Mouse (Mus musculus) hindbrain, embryonic 12.5 days (tissue): ENCODE results near the gene Shc2. TPM values are rescaled to one million over a fixed set of nuclear protein-coding genes. Genes with fewer than 3 reads are reported as not detected.

Experiments used
- ATAC-seq: fragments of 200-750 bp; cut with Nextera tagmentation; 2 replicates; pipeline ENCODE4 v1.8.0; 2017; ENCODE audit warnings: moderate TSS enrichment; ENCODE audit not compliant: low FRiP score
- H3K27ac ChIP-seq: fragments of 300-500 bp; sonication (generic); 2 replicates; pipeline ENCODE4 v1.5.1; 2016; ENCODE audit warnings: mild to moderate bottlenecking
- H3K27me3 ChIP-seq: fragments of 300-500 bp; sonication (generic); 2 replicates; pipeline ENCODE4 v1.6.1; 2016; ENCODE audit warnings: mild to moderate bottlenecking
- H3K36me3 ChIP-seq: fragments of 300-500 bp; sonication (generic); 2 replicates; pipeline ENCODE4 v1.6.1; 2016; ENCODE audit warnings: mild to moderate bottlenecking
- H3K4me1 ChIP-seq: fragments of 300-500 bp; sonication (generic); 2 replicates; pipeline ENCODE4 v1.6.1; 2016
- H3K4me2 ChIP-seq: fragments of 300-500 bp; sonication (generic); replicated peaks from 2 replicates; pipeline ENCODE4 v1.6.1; 2016; ENCODE audit warnings: mild to moderate bottlenecking
- H3K4me3 ChIP-seq: fragments of 300-500 bp; sonication (generic); 2 replicates; pipeline ENCODE4 v1.5.1; 2016; ENCODE audit warnings: mild to moderate bottlenecking
- H3K9ac ChIP-seq: fragments of 300-500 bp; sonication (generic); 2 replicates; pipeline ENCODE4 v1.6.1; 2016; ENCODE audit warnings: mild to moderate bottlenecking, moderate library complexity
- H3K9me3 ChIP-seq: fragments of 300-500 bp; sonication (generic); replicated peaks from 2 replicates; pipeline ENCODE4 v1.6.1; 2016; ENCODE audit warnings: mild to moderate bottlenecking
- WGBS: fragments of 180-500 bp; shearing (Covaris S2); methylation state at CpG from one replicate; pipeline ENCODE4 v1.1.7; 2016; 5-methylcytosine and 5-hydroxymethylcytosine counted together
- polyA plus RNA-seq: library from polyadenylated mRNA; unstranded; fragments of >200 nt; fragmentation: Nextera tagmentation; extraction: Ambion mirVana; gene quantifications from 2 replicates; pipeline ENCODE4 v1.2.1, GENCODE M21; 2016

Gene Shc2
- polyA plus RNA-seq, 1 experiment from 2014 or later, result 33.0 TPM

DNA sequence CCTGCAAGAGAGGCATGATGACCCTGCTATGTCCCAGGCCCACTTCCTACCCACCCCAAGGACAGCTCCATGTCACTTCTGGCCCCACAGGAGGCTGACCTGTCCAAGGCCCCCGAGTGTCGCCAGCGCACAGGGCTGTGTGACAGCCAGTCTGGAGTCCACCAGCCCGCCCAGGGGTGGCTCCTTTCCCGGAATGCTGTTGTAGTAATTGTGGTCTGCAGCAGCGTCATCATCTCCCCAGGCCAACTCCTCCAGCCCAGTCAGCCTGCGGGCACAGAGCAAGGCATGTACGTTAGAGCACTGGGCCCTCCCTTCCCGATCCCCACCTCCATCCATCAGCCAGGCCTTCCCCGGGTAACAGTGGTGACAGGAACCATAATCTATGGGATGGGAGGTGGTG is 11.6 kb downstream of the Shc2 start:
- no peak overlapping the region for H3K27ac ChIP-seq
- H3K4me3 ChIP-seq, result no peak overlapping the region
- no peaks in the 10 kb centered on the region for H3K4me1 ChIP-seq
- 0 out of 2 replicates have a peak overlapping the region, but pooled peaks have one; percentile 18 for H3K9ac ChIP-seq
- no peak overlapping the region for H3K4me2 ChIP-seq
- H3K9me3 ChIP-seq, result peaks cover 5% of the 10 kb centered on the region; the same call in 1 of the 2 replicates
- H3K27me3 ChIP-seq, result no peaks in the 10 kb centered on the region
- H3K36me3 ChIP-seq, result peaks cover 14% of the 10 kb centered on the region
- 0 out of 2 replicates have a peak, but pooled peaks have one; percentile 18 for ATAC-seq
- WGBS, result 87% methylated on average over 10 of the region's 10 CpGs

DNA sequence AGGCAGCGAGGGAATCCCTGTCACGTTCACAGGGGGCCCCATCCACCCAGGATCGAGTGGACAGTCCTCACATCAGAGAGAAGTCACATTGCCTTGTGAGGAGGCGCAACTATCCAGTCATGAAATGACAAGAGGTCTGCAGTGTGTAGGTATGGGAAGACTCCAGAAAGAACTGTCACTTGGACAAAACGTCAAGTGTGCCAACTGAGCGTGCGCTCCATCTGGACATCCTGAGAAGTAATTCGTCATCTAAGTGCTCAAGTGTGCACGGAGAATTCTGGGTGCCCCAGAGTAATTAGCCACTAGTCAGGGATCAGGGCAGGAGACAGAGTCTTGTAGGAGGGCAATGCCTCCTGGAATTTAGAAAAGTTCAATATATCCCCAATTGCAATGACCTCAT is 12.3 kb downstream of the Shc2 start:
- Histone ChIP-seq H3K9ac (no peak overlapping the region), H3K27me3 (no peaks in the 10 kb centered on the region), H3K27ac (no peak overlapping the region), H3K4me1 (no peaks in the 10 kb centered on the region), H3K4me2 (no peak overlapping the region), H3K4me3 (no peak overlapping the region), H3K36me3 (peaks cover 14% of the 10 kb centered on the region), H3K9me3 (peaks cover 2% of the 10 kb centered on the region; the same call in 1 of the 2 replicates)
- ATAC-seq, result no peak
- WGBS, result 80% methylated on average over 9 of the region's 9 CpGs

DNA sequence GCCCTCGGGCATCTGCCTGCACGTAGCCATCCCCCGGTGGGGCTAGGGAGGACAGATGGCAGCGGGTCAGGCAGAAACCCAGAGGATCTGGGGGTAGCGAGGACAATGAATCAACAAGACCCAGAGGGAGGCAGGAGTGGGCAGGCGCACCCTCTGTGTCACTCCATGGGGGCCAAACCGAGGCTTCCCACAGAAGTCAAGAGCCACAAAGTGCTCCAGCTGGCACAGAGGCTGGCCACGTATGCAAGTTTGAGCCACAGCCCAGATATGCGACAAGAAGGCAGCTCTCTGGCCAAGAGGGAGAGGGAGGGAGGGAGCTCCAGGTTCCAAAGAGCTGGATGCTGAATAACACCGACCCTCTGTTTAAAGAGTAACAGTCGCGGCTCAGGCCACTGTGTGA is 13.8 kb downstream of the Shc2 start:
- Histone ChIP-seq H3K9ac (no peak overlapping the region), H3K36me3 (peaks cover 20% of the 10 kb centered on the region), H3K27ac (no peak overlapping the region), H3K4me2 (no peak overlapping the region), H3K27me3 (no peaks in the 10 kb centered on the region), H3K4me1 (0 out of 2 replicates have a peak, but pooled peaks cover 2% of the 10 kb centered on the region), H3K4me3 (no peak overlapping the region), H3K9me3 (no peaks in the 10 kb centered on the region)
- WGBS, result 56% methylated on average over 12 of the region's 12 CpGs
- ATAC-seq, result no peak

DNA sequence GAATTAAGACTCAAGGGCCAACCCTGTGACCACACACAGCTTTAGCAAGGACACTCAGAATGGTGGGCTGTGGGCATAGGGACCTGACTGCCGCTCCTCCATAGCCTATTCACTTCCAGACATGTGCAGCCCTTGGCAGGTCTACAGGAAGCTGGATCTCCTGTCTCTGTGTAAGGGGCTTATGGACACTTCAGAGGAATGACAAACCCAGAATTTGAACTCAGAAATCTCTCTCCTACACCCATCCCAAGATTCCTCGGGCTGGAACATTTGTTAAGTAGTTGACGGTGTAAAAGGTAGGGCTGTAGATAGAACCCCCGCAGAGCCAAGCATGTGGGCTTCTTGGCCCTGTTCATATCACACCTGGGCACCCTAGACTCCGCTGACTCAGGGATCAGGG is 21.3 kb downstream of the Shc2 start:
- peaks cover 29% of the 10 kb centered on the region for H3K4me1 ChIP-seq
- no peaks in the 10 kb centered on the region for H3K9me3 ChIP-seq
- H3K27me3 ChIP-seq, result peaks cover 28% of the 10 kb centered on the region
- H3K9ac ChIP-seq, result no peak overlapping the region
- WGBS, result 90% methylated on average over 5 of the region's 5 CpGs
- peaks cover 9% of the 10 kb centered on the region; the same call in 1 of the 2 replicates for H3K36me3 ChIP-seq
- no peak overlapping the region for H3K4me3 ChIP-seq
- H3K4me2 ChIP-seq, result no peak overlapping the region
- H3K27ac ChIP-seq, result no peak overlapping the region
- no peak for ATAC-seq

DNA sequence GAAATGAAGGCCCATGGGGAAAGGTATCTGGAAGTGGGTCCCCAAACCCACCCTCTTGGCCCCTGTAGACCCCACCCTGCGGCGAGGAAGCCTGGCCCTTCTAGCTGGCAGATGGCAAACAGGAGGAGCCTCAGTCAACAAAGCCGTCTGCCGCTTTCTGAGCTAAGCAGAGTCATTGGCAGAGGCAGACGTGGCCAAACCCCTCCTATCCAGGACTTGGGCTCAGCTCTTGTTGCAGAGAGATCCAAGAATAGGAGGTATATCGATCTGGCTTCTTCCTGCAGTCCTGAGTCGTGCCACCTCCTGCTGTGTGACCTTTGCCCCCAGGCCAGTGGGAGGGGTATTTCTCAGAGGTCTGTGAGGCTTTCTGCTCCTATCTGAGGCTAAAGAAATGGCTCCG is 21.9 kb downstream of the Shc2 start:
- H3K9ac ChIP-seq, result no peak overlapping the region
- no peak for ATAC-seq
- WGBS, result 9% methylated on average over 8 of the region's 8 CpGs
- no peak overlapping the region for H3K4me2 ChIP-seq
- peaks cover 9% of the 10 kb centered on the region; the same call in 1 of the 2 replicates for H3K36me3 ChIP-seq
- H3K9me3 ChIP-seq, result no peaks in the 10 kb centered on the region
- peaks cover 29% of the 10 kb centered on the region for H3K4me1 ChIP-seq
- no peak overlapping the region for H3K27ac ChIP-seq
- no peak overlapping the region for H3K4me3 ChIP-seq
- peaks cover 33% of the 10 kb centered on the region for H3K27me3 ChIP-seq

DNA sequence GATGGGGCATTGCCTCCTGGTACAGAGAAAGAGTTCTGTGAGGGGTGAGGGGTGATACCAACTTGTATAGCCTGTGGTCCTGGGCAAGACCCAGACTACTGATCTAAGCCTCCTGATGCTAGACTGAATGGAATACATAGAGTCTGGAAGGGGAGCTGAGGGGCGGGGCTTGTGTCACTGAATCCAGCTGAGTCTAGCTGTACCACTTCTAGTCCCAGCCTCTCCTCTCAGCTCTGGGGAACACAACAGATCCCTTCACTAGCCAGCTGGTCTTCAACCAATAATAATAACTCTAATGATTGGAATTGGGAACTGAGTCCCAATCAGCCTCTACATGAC is 23.4 kb downstream of the Shc2 start:
- Histone ChIP-seq H3K27me3 (peaks cover 47% of the 10 kb centered on the region), H3K4me3 (peak overlapping the region; percentile 59), H3K9ac (no peak overlapping the region), H3K27ac (no peak overlapping the region), H3K4me1 (peaks cover 28% of the 10 kb centered on the region), H3K36me3 (peaks cover 4% of the 10 kb centered on the region; the same call in 1 of the 2 replicates), H3K9me3 (no peaks in the 10 kb centered on the region), H3K4me2 (peak overlapping the region; percentile 99)
- no peak; the same call in 1 of the 2 replicates for ATAC-seq
- WGBS, result 71% methylated on average over 1 of the region's 1 CpGs

DNA sequence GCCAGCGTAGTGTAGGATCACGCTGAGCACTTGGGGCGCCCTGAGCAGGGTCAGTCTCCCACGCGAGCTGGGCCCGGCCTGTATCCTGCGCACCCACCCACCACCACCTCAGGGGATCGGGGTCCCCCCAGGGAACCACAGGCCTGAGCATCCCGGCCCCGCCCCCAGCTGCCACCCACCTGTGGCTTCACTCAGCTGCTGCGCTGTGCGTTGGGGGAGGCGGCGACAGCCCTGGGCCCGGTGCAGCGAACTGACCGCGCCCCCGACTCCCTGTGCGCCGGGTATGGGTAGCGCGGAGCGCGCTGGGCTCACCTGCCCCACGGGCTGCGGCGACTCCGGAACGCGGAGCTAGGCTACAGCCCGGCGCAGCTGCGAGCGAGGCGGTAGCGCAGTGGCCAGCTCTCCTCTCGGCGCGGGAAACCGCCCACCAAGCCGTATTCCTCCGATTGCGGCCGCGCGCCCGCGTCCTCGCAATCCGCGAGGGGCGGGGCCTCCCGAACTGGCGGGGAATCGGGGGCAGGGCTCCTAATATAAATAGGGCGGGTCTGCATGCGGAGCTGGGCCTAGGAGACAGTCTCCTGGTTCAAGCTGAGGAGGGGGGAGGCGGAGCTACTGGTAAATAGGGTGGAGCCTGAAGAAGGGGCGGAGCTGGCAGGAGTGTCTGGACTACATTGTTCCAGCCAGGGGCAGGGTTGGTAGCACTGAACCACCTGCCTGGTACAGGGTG is 24.0 kb downstream of the Shc2 start, which contains the start of gene C2cd4c:
Gene C2cd4c, minus strand, starts transcription at position 448 of the 727 bp plus-strand sequence.
- Histone ChIP-seq H3K27me3 (peaks cover 47% of the 10 kb centered on the region), H3K27ac (no peak within 1 kb of the TSS), H3K36me3 (peaks cover 3% of the 10 kb centered on the region; the same call in 1 of the 2 replicates), H3K4me1 (peaks cover 28% of the 10 kb centered on the region), H3K9ac (peak within 1 kb of the TSS; percentile 61), H3K4me3 (peak within 1 kb of the TSS; percentile 59), H3K9me3 (no peaks in the 10 kb centered on the region), H3K4me2 (peak within 1 kb of the TSS; percentile 99)
- peak; percentile 80 for ATAC-seq
- 1% methylated on average over 58 of the region's 60 CpGs for WGBS

DNA sequence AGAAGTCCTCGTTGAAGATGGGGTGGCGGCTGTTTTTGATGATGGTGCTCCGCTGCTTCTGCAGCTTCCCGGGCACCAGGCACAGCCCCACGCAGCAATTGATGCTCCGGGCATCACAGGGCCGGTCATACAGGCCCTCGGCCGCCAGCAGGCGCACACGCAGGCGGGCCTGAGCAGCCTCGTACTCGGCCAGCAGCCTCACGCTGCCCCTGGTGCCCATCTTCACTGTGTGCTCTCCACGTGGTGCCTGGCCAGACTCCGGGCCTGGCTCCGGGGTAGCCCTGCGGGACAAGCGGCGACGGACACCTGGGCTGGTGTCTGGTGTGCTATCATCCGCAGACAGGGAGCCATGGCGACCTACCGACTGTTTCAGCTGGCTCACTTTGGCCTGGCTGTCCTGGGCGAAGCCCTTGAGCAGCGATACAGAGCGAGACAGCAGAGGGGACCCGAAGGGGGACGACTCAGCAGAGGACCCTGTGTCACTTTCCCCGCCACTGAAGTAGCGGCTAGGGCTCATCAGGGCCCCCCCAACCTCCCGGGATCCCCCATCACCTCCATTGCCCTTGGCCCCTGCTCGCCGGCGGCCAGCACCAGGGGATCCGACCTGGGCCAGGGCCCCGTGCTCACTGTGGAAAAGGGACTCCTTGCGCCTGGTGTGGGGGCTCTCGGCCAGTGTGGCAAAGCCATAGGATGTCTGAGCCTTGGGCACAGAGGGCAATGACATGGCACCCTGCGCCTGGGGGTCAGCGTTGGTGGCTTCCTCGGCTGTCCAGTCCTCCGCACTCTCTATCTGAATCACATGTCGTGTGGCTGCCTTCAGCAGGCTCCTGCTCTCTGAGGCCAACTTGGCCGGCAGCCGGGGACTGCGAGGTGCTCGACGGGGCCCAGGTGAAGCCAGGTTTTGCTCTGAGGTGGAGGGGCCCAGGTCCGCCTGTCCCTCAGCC is 25.3 kb downstream of the Shc2 start:
- Histone ChIP-seq H3K36me3 (no peaks in the 10 kb centered on the region), H3K4me3 (peak overlapping the region; percentile 17), H3K9ac (peak overlapping the region; percentile 39), H3K27me3 (peaks cover 47% of the 10 kb centered on the region), H3K27ac (no peak overlapping the region), H3K9me3 (no peaks in the 10 kb centered on the region), H3K4me1 (peaks cover 28% of the 10 kb centered on the region), H3K4me2 (peak overlapping the region; percentile 99)
- ATAC-seq, result peak; percentile 18; the same call in 1 of the 2 replicates
- 10% methylated on average over 51 of the region's 51 CpGs for WGBS

DNA sequence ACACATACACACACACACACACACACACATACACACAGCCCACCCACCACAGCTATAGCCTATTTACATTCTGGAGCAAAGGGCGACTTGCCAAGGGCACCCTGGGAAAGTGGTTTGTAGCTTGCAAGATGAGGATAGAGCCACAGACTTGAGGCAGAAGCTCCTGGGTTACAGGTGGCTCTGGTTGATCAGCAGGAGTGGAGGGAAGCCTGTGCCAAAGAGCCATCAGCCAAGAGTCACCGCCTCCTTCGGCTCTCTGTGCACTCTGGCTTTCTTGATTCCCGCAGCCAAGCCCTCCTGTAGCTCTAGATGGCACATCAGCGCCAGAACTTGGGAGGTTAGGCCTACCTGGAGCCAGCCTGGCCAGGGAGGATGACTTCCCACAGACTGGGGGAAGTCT is 26.4 kb downstream of the Shc2 start:
- peaks cover 30% of the 10 kb centered on the region for H3K4me1 ChIP-seq
- H3K4me3 ChIP-seq, result no peak overlapping the region
- ATAC-seq, result no peak
- no peak overlapping the region for H3K9ac ChIP-seq
- no peaks in the 10 kb centered on the region for H3K36me3 ChIP-seq
- no peak overlapping the region for H3K4me2 ChIP-seq
- H3K27ac ChIP-seq, result no peak overlapping the region
- H3K9me3 ChIP-seq, result no peaks in the 10 kb centered on the region
- 30% methylated on average over 5 of the region's 5 CpGs for WGBS
- peaks cover 50% of the 10 kb centered on the region for H3K27me3 ChIP-seq

DNA sequence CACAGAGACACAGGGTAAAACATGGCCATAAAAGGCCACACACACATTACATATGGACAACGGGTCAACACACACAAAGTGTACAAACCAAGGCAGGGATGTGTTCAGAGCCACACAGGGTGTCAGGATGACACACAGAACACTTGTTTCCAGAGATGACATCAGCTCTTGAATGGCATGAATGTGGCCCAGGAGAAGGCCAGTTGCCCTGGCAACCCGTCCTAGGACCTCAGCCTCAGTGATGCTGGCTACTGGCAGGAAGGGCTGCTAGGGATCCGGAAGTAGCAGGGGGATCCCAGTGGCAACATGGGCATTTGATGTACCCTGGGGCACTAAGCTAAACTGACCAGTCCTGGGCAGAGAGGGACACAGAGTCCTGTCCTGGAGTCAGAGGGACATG is 28.4 kb downstream of the Shc2 start:
- H3K4me3 ChIP-seq, result no peak overlapping the region
- peaks cover 50% of the 10 kb centered on the region for H3K27me3 ChIP-seq
- peaks cover 26% of the 10 kb centered on the region for H3K4me1 ChIP-seq
- ATAC-seq, result no peak
- H3K27ac ChIP-seq, result no peak overlapping the region
- no peak overlapping the region for H3K4me2 ChIP-seq
- no peaks in the 10 kb centered on the region for H3K9me3 ChIP-seq
- WGBS, result 75% methylated on average over 3 of the region's 3 CpGs
- H3K9ac ChIP-seq, result no peak overlapping the region
- no peaks in the 10 kb centered on the region for H3K36me3 ChIP-seq

DNA sequence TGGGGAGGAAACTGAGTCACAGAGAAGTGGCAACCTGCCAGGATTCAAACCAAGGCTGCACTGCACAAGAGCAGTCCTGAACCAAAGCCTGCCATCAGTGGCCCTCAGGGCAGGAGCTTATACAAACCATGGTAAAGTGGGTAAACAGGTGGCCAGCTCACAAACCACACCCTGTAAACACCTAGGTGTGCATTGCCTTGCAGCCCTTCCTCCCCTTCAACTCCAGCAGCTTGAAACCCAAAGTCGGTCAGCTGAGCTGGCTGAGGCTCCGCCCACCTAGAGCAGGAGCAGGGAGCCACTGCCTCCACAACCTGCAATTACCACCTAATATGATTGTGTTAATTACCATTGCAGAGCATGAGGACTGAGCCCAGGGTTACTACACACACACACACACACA is 29.8 kb downstream of the Shc2 start:
- Histone ChIP-seq H3K9ac (no peak overlapping the region), H3K4me1 (peaks cover 15% of the 10 kb centered on the region), H3K27ac (no peak overlapping the region), H3K4me3 (no peak overlapping the region), H3K27me3 (peaks cover 37% of the 10 kb centered on the region), H3K4me2 (no peak overlapping the region), H3K36me3 (no peaks in the 10 kb centered on the region), H3K9me3 (no peaks in the 10 kb centered on the region)
- 48% methylated on average over 2 of the region's 2 CpGs for WGBS
- ATAC-seq, result no peak

DNA sequence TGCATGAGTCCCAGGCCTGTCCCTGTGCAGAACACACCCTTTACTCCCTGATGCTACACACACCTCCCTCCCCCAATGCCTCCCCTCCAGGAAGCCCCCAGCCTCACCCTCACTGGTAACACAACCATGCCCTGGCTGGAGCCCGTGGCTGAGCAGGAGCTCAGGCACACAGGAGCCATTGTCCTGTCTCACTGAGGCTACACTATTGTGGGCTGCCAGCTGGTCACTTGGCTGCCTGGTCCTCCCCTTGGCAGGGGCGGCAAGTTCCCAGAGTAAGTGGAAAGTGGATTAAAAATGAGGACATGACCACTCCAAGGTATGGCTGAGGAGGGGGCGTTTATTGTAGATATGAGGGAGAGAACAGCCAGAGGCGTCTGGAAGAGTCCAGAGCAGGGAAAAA is 31.2 kb downstream of the Shc2 start:
- H3K36me3 ChIP-seq, result no peaks in the 10 kb centered on the region
- 0 out of 2 replicates have a peak, but pooled peaks cover 2% of the 10 kb centered on the region for H3K4me1 ChIP-seq
- H3K27ac ChIP-seq, result no peak overlapping the region
- ATAC-seq, result no peak
- no peak overlapping the region for H3K4me2 ChIP-seq
- H3K27me3 ChIP-seq, result peaks cover 24% of the 10 kb centered on the region
- no peak overlapping the region for H3K9ac ChIP-seq
- H3K4me3 ChIP-seq, result no peak overlapping the region
- 68% methylated on average over 4 of the region's 4 CpGs for WGBS
- no peaks in the 10 kb centered on the region for H3K9me3 ChIP-seq
